Mouse (Mus musculus): ENCODE results near the gene Zic1. TPM values are rescaled to one million over a fixed set of nuclear protein-coding genes. Genes with fewer than 3 reads are reported as not detected.

Gene Zic1
- polyA plus RNA-seq, 1 experiment from 2014 or later = not detected

DNA sequence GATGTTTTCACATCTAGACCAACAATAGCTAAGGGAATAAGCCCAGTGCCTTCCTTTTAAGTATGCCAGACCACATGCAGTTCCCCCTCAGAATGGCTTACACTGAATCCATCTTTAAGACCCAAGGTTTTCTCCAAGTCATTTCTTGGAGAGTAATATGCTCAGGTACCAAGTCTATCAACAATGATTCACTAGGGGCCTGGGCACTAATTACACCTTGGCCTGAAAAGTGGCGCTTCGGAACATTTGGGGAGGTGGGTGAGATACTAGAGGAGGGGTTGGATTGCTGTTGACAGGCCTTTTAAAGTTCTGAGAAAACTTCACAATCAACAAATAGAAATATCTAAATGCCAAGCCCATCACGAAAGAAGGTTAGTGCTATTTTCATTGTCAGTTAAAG, 8.3 kb downstream of the Zic1 start:
- H3K9ac ChIP-seq (ENCODE audit: low read length) = no peak overlapping the region
- H3K27ac ChIP-seq (ENCODE audit: low read length) = no peak overlapping the region
- ATAC-seq (ENCODE audit: insufficient read depth, low FRiP score) = no peak
- H3K36me3 ChIP-seq (ENCODE audit: control insufficient read depth, insufficient read depth, low read length) = no peaks in the 10 kb centered on the region
- peaks cover 1% of the 10 kb centered on the region; the same call in 1 of the 2 replicates for H3K4me1 ChIP-seq (ENCODE audit: control insufficient read depth, insufficient read depth, low read length)
- no peak overlapping the region for H3K4me2 ChIP-seq (ENCODE audit: low read depth, low read length)
- peaks cover 86% of the 10 kb centered on the region for H3K27me3 ChIP-seq (ENCODE audit: control insufficient read depth, insufficient read depth, low read length)
- no peak overlapping the region for H3K4me3 ChIP-seq (replicated peaks; ENCODE audit: low read length)
- 11% methylated on average over 3 of the region's 3 CpGs for WGBS
- no peaks in the 10 kb centered on the region; the same call in 1 of the 2 replicates for H3K9me3 ChIP-seq (replicated peaks; ENCODE audit: control insufficient read depth, low read length)

DNA sequence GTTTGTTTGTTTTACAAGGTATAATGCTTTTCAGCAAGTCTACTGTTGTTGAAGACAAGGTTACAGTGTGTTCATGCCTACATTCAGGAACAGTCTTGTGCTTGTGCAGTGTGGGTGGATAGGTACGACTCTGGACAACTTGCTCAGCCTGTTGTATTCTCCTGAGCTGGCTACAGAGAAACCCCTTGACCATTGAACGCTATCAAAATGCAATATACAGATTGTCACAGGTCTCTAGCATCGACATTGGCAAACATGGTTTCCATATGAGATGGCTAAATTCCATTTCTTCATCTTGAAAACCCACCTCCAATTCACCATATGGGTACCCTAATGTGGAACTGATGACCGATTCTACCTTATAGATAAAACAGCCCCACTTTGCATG, 9.3 kb downstream of the Zic1 start:
- Histone ChIP-seq H3K9ac (ENCODE audit: low read length) (no peak overlapping the region), H3K27ac (ENCODE audit: low read length) (no peak overlapping the region), H3K36me3 (ENCODE audit: control insufficient read depth, insufficient read depth, low read length) (no peaks in the 10 kb centered on the region), H3K4me3 (replicated peaks; ENCODE audit: low read length) (no peak overlapping the region), H3K27me3 (ENCODE audit: control insufficient read depth, insufficient read depth, low read length) (peaks cover 86% of the 10 kb centered on the region), H3K4me2 (ENCODE audit: low read depth, low read length) (no peak overlapping the region), H3K4me1 (ENCODE audit: control insufficient read depth, insufficient read depth, low read length) (no peaks in the 10 kb centered on the region), H3K9me3 (replicated peaks; ENCODE audit: control insufficient read depth, low read length) (no peaks in the 10 kb centered on the region)
- WGBS = 18% methylated on average over 4 of the region's 4 CpGs
- no peak for ATAC-seq (ENCODE audit: insufficient read depth, low FRiP score)

DNA sequence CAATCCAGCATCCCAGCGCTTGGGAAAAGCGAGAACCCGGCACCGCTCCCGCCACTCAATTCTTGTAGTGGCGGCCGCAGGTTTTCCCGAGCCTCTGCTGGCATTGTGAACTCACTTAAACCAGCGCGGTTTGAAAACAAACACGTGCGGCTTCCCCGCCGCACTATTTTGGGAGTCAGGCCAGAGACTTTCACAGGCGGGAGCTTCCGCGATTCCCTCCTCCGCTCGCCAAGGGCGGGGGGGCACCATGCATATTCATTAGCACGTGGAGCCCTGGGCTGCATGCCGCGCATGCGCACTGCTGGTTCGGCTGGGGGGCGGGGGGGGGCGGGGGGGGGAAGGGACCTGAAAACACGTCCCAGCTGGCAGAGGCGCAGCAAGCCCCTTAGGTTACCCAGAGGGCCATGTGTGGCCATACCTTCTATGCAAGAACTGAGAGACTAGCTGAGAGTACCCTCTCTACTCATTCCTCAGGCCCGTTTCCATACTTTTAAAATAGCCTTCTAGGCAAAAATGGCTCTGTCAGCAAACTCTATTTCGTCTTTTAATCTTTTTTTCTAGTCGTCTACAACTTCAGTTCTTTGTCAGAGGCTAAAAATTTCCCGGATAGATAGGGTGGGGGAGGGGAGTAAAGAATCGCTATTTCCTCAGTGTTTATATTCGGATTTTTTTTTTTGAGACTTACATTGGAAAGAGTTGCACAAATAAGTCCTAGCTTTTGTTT, 9.8 kb downstream of the Zic1 start:
- Histone ChIP-seq H3K9ac (ENCODE audit: low read length) (no peak overlapping the region), H3K36me3 (ENCODE audit: control insufficient read depth, insufficient read depth, low read length) (no peaks in the 10 kb centered on the region), H3K4me3 (replicated peaks; ENCODE audit: low read length) (peak overlapping the region; percentile 21; the same call in 1 of the 2 replicates), H3K9me3 (replicated peaks; ENCODE audit: control insufficient read depth, low read length) (no peaks in the 10 kb centered on the region), H3K4me1 (ENCODE audit: control insufficient read depth, insufficient read depth, low read length) (no peaks in the 10 kb centered on the region), H3K27ac (ENCODE audit: low read length) (no peak overlapping the region), H3K4me2 (ENCODE audit: low read depth, low read length) (peak overlapping the region; percentile 26), H3K27me3 (ENCODE audit: control insufficient read depth, insufficient read depth, low read length) (peaks cover 86% of the 10 kb centered on the region)
- 1% methylated on average over 34 of the region's 35 CpGs for WGBS
- ATAC-seq (ENCODE audit: insufficient read depth, low FRiP score) = no peak

DNA sequence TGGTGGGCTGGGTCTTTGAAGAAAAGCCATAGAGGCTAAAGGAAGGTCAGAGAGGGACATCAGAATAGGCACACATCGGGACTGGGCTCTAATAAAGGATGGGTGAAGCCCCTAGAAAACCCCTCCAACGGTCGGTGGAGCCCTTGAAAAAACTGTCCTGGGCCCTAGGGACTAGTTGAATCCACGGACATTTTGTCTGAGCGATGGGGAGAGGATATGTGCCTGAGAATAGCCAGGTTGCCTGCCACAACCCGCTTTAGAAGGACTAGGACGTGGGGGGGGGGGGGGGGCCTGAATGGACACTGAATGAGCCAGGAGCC, 10.4 kb downstream of the Zic1 start:
- peak overlapping the region; percentile 21; the same call in 1 of the 2 replicates for H3K4me3 ChIP-seq (replicated peaks; ENCODE audit: low read length)
- no peak overlapping the region for H3K27ac ChIP-seq (ENCODE audit: low read length)
- H3K27me3 ChIP-seq (ENCODE audit: control insufficient read depth, insufficient read depth, low read length) = peaks cover 87% of the 10 kb centered on the region
- H3K4me1 ChIP-seq (ENCODE audit: control insufficient read depth, insufficient read depth, low read length) = no peaks in the 10 kb centered on the region
- no peak overlapping the region for H3K9ac ChIP-seq (ENCODE audit: low read length)
- no peaks in the 10 kb centered on the region for H3K9me3 ChIP-seq (replicated peaks; ENCODE audit: control insufficient read depth, low read length)
- no peak overlapping the region for H3K4me2 ChIP-seq (ENCODE audit: low read depth, low read length)
- no peak for ATAC-seq (ENCODE audit: insufficient read depth, low FRiP score)
- no peaks in the 10 kb centered on the region for H3K36me3 ChIP-seq (ENCODE audit: control insufficient read depth, insufficient read depth, low read length)
- 2% methylated on average over 7 of the region's 7 CpGs for WGBS

DNA sequence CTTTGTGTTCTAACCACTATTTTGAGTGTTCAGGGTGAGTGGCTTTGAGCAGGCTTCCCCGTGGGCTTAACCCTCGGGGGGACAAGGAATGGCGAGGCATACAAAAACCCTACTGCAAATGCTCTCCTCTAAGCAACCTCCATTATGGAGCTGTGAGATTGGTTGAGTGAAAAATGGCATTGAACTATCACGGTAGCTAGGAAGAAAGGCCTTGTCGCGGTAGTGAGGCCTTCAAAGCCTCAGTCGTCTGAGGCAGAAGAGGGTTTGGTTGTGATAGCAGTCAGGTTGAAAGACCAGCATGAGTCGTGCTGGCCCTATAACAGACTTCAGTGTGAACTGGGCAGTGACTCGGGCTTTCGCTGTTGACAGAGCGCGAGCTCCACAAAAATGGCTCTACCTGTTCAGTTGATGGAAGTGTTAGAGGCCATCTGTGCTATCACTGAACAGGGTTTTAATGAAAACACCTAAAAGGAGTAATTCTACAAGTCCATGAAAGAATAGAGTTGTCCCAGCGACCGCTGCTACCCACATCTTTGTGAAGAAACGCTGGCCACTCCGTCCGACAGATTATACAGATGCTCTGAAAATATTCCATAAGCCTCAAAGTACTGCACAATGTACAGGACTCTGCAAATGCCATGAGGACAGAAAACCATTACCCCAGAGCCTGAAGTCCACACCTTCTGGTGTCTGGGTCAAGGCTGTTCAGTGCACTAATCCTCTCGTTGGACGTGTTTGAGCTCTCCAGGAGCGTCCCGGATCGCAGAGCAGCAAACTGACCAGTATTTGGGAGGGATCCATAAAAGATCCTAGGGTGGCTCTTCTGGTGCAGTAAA, 11.0 kb downstream of the Zic1 start:
- no peak overlapping the region for H3K27ac ChIP-seq (ENCODE audit: low read length)
- H3K9me3 ChIP-seq (replicated peaks; ENCODE audit: control insufficient read depth, low read length) = no peaks in the 10 kb centered on the region
- peaks cover 85% of the 10 kb centered on the region for H3K27me3 ChIP-seq (ENCODE audit: control insufficient read depth, insufficient read depth, low read length)
- H3K4me1 ChIP-seq (ENCODE audit: control insufficient read depth, insufficient read depth, low read length) = no peaks in the 10 kb centered on the region
- H3K9ac ChIP-seq (ENCODE audit: low read length) = no peak overlapping the region
- H3K4me3 ChIP-seq (replicated peaks; ENCODE audit: low read length) = no peak overlapping the region
- WGBS = 7% methylated on average over 22 of the region's 22 CpGs
- no peaks in the 10 kb centered on the region for H3K36me3 ChIP-seq (ENCODE audit: control insufficient read depth, insufficient read depth, low read length)
- H3K4me2 ChIP-seq (ENCODE audit: low read depth, low read length) = no peak overlapping the region
- ATAC-seq (ENCODE audit: insufficient read depth, low FRiP score) = no peak

DNA sequence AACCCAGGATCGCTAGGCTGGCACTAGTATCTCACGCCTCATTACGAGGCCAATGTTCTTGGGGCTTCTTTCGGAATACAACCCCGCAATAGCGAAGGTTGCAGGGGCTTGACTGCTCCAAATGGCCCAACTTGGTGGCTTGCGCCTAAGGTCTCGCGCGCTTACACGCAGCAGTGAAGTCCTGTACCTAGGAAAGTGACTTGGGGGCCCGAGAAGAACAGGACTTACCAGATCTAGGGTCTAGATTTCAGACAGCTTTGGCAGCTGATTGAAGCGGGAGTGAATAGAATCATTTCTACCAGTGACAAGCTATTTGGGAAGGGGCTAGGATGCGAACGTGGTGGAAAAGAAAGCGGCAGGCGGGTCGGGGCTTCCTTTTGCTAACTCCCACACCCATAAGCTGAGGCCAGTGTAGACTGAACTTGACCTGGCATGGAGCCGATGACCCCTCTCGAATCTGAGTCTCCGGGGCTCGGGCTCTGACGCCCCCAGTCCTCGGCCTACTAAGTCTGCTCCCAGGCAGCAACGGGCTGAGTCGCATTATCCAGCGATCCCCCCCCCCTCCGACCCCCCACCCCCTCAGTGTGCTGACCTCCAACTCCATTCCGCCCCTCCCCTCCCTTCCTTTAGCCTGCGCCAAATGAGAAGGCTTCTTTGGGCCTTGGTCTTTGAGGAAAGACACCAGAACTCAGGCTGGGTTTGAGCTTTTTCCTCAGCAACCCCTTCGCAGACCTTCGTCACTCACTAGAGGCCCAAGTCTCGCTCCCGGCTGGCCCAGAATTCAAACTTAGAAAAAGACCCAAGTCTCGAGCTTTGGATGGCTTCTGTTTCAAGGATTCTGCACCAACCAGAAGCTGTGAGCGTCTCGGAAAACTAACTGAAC, 11.8 kb downstream of the Zic1 start:
- no peak overlapping the region for H3K9ac ChIP-seq (ENCODE audit: low read length)
- H3K4me1 ChIP-seq (ENCODE audit: control insufficient read depth, insufficient read depth, low read length) = no peaks in the 10 kb centered on the region
- H3K27ac ChIP-seq (ENCODE audit: low read length) = no peak overlapping the region
- H3K4me3 ChIP-seq (replicated peaks; ENCODE audit: low read length) = no peak overlapping the region
- H3K27me3 ChIP-seq (ENCODE audit: control insufficient read depth, insufficient read depth, low read length) = peaks cover 79% of the 10 kb centered on the region
- no peak overlapping the region for H3K4me2 ChIP-seq (ENCODE audit: low read depth, low read length)
- no peaks in the 10 kb centered on the region for H3K9me3 ChIP-seq (replicated peaks; ENCODE audit: control insufficient read depth, low read length)
- WGBS = 5% methylated on average over 37 of the region's 37 CpGs
- H3K36me3 ChIP-seq (ENCODE audit: control insufficient read depth, insufficient read depth, low read length) = no peaks in the 10 kb centered on the region
- ATAC-seq (ENCODE audit: insufficient read depth, low FRiP score) = no peak

DNA sequence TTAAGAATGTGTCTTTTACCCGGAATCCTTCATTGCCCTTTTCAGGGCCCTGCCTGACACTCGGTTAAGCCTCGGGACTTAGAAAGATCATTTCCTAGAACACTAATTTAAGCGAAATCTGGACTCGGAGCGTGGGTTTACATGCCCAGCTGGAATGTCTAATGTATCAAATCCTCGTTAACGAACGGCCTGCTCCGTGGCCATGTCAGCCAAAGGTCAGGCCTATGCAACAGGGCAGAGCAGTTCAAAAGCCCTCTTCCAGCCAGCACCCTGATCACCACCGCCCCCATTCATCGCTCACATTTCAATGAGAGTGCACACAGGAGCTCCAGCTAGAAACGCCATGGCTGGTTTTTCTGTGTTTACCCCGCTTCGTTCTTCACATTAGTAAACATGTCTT, 12.8 kb downstream of the Zic1 start:
- Histone ChIP-seq H3K27me3 (ENCODE audit: control insufficient read depth, insufficient read depth, low read length) (peaks cover 75% of the 10 kb centered on the region), H3K36me3 (ENCODE audit: control insufficient read depth, insufficient read depth, low read length) (no peaks in the 10 kb centered on the region), H3K4me3 (replicated peaks; ENCODE audit: low read length) (no peak overlapping the region), H3K9ac (ENCODE audit: low read length) (no peak overlapping the region), H3K27ac (ENCODE audit: low read length) (no peak overlapping the region), H3K4me2 (ENCODE audit: low read depth, low read length) (no peak overlapping the region), H3K9me3 (replicated peaks; ENCODE audit: control insufficient read depth, low read length) (no peaks in the 10 kb centered on the region), H3K4me1 (ENCODE audit: control insufficient read depth, insufficient read depth, low read length) (no peaks in the 10 kb centered on the region)
- 3% methylated on average over 15 of the region's 15 CpGs for WGBS
- ATAC-seq (ENCODE audit: insufficient read depth, low FRiP score) = no peak

DNA sequence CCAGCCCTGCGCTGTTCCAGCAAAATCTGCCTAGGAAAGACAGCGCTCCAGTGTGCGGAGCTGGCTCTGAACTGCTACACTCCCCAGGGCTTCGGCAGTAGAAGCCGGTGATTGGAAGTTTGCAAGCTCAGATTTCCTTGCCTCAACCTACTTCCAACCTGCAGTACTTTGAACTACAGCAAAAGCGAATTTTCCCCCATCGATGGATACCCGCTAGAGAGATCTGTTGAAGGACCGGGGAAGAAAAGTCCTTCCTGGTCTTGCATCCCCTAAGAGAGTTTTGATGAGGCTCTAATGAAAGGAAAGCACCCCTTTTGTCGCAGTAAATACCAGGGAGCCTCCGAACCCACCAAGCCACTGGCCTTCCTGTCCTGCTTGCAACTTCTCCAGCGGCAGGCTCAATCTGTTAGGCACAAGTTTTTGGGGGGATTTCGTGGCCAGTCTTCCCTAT, 13.6 kb downstream of the Zic1 start:
- no peak overlapping the region for H3K4me2 ChIP-seq (ENCODE audit: low read depth, low read length)
- 2% methylated on average over 13 of the region's 13 CpGs for WGBS
- no peak overlapping the region for H3K4me3 ChIP-seq (replicated peaks; ENCODE audit: low read length)
- peaks cover 68% of the 10 kb centered on the region for H3K27me3 ChIP-seq (ENCODE audit: control insufficient read depth, insufficient read depth, low read length)
- no peaks in the 10 kb centered on the region for H3K9me3 ChIP-seq (replicated peaks; ENCODE audit: control insufficient read depth, low read length)
- H3K27ac ChIP-seq (ENCODE audit: low read length) = no peak overlapping the region
- H3K9ac ChIP-seq (ENCODE audit: low read length) = no peak overlapping the region
- H3K36me3 ChIP-seq (ENCODE audit: control insufficient read depth, insufficient read depth, low read length) = no peaks in the 10 kb centered on the region
- no peak for ATAC-seq (ENCODE audit: insufficient read depth, low FRiP score)
- H3K4me1 ChIP-seq (ENCODE audit: control insufficient read depth, insufficient read depth, low read length) = no peaks in the 10 kb centered on the region
